Mouse (Mus musculus): Measurements from ENCODE around the gene Ttbk1. TPM values are rescaled to one million over a fixed set of nuclear protein-coding genes. Genes with fewer than 3 reads are reported as not detected.
A peak's percentile ranks its signal among the peaks of the same experiment; 100 is the strongest.

Gene Ttbk1
- total RNA-seq, 2 experiments from 2014 or later: 133 to 141 TPM

DNA sequence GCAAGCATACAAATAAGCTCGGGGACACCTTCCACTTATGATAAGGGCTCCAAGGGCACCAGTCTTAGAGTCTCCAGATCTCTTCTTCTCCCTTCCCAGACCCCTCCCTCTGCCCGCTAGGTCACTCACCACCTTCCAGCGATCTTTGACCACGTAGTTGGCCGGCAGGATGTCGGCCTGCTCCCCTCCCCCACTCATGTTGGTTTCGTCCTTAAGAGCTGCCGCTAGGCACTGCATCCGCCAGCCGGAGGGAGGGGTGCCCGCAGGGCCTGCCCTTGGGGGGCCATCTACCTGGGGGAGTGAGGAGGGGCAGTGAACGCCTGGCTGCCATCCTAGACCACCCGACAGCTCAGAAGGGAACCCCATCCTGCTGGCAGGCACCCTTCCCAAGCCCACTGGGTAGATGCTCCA lies 3.4 kb downstream of the Ttbk1 start:
- DNase-seq (ENCODE audit: low spot score in 2 of 2): peak; percentile 32 to 38
- intact Hi-C loops (cut with DNase I): no loop called here

- peak; percentile 62 to 80 for DNase-seq (ENCODE audit: low spot score in 2 of 2)
- intact Hi-C loops (cut with DNase I): no loop called here
Observed at GRCm38 (mm10) chr17:46483561-46484001, 3.9 kb downstream of the Ttbk1 start.

DNA sequence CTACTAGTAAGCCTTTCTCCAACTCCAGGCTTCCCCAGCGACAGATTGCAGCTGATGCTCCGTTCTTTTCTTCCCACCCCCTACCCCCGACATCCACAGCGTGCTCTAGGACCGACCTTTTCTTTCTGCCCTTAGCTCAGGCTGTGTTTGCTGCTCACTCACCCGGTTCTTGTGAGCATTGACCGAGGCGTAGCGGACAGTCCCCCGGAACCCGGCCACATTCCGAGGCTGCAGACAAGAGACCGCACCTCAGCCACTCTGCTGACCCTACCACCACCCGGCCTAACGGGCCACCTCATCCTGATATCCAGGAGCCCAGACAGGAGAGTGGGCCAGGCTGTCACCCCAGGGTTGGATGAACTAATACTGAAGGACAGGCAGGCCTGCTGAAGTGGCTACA lies 10.2 kb downstream of the Ttbk1 start:
- intact Hi-C loops (cut with DNase I): no loop called here
- no peak for DNase-seq (ENCODE audit: low spot score in 2 of 2)

DNA sequence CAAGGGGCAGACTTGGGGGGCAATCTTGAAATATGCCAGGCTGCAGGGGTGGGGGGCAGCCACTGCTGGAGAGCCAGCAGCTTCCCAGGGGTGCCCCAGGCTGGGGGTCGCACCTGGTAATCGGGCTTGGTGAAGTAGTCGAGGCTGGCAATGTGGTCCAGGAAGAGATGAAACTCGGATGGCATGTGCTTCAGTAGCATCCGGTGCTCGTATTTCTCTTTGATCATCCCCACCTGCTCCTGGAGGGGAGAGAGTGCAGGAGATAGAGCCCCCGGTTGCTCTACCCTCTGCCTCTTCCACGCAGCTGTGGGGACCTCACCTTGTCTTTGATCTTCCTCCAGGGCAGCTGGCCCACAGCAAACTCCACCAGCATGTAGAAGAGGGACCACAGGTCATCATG lies 10.9 kb downstream of the Ttbk1 start:
- intact Hi-C loops (cut with DNase I): no loop called here
- no peak for DNase-seq (ENCODE audit: low spot score in 2 of 2)

DNA sequence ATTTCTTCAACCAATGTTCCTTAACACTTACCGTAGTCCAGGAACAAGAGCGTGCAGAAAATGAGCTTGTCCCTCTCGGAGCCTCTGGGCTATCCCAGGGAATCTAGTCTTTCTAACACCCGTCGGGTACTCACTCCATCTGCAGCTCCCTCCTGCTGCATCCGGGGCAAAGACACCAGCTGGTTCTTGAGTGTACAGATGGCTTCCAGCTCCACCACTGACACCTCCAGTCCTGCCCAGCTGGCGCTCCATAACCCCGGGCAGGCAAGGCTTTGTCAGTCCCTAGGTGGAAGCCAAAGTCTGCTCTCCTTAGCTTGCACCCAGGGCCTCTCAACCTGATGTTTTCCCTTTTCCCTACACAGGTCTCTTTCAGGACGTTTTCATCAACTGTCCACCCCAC lies 19.6 kb downstream of the Ttbk1 start:
- peak in 1 of 2 experiments; percentile 28 for DNase-seq (ENCODE audit: low spot score in 2 of 2)
- intact Hi-C loops (cut with DNase I): no loop called here

GRCm38 (mm10) chr17:46462226-46462625 lies 25.2 kb downstream of the Ttbk1 start:
- no peak for DNase-seq (ENCODE audit: low spot score in 2 of 2)
- intact Hi-C loops (cut with DNase I): no loop called here

DNA sequence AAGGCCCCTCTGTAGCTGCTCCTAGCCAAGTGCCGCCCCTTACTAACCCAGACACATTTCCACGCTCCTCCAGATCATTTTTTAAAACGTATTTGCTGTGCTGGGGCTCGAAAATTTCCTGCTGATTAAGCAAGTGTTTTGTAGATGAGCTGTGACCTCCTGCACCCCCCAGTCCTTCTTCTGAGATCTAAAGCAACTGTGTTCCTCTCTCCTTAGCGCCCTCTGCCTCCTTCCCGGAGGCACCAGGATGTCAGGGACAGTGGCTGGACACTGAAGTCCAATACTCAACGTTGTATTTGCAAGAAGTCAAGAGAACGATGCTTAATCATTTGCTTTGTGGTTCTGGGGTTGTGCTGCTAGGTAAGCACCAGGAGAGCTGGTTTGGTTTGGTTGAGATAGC lies 26.1 kb downstream of the Ttbk1 start:
- intact Hi-C loops (cut with DNase I): no loop called here
- DNase-seq (ENCODE audit: low spot score in 2 of 2): no peak

GRCm38 (mm10) chr17:46460673-46461072 lies 26.8 kb downstream of the Ttbk1 start:
- DNase-seq (ENCODE audit: low spot score in 2 of 2): no peak
- intact Hi-C loops (cut with DNase I): no loop called here

DNA sequence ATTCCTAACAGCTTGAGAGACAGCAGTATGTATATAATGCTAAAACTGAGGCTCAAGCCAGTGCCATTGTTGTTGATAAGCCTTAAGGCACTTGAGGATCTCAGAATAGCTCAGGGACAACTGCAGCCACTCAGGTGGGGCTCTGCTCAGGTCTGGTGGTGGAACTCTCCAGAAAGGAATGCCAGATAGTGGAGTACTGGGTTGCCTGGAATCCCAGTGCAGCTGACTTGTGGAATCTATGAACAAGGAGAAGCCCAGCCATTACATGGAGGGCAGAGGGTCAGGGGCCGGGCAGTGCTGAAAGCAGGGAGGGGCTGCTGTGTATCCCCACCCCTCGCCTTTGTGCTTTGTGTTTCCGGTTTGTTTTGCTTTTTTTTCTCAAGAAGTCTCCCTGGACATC lies 29.0 kb downstream of the Ttbk1 start:
- intact Hi-C loops (cut with DNase I): no loop called here
- no peak for DNase-seq (ENCODE audit: low spot score in 2 of 2)

- intact Hi-C loops (cut with DNase I): no loop called here
- DNase-seq (ENCODE audit: low spot score in 2 of 2): no peak
Observed at GRCm38 (mm10) chr17:46457791-46458190, 29.7 kb downstream of the Ttbk1 start.

DNA sequence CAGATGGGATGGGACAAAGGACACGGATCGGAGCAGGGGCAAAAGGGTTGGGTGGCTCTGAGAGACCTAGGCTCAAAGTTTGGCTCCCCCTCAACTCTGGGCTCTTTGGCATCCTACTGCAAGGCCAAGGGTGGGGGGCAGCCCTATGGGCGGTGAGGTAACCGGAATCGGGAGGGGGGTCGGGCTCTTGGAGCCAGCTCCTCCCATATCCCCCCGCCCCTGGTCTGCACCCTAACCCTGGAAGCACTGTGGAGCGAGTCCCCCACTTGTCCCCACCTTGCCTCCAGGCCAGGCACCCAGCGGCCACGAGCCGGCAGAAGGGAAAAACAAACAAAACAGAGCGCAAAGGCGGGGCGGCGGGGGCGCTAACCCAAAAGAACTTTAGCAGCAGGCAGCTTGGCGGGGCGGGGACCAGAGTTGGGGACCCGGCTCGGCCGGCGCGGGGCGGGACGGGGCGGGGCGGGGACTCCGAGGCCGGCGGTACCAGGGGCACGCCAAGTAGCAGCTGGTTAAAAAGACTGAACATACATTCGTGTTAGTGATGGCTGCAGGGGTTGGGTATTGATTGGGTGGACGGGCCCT lies 32.3 kb downstream of the Ttbk1 start:
- DNase-seq (ENCODE audit: low spot score in 2 of 2): no peak
- intact Hi-C loops (cut with DNase I): no loop called here

GRCm38 (mm10) chr17:46454539-46454938 lies 32.9 kb downstream of the Ttbk1 start:
- no peak for DNase-seq (ENCODE audit: low spot score in 2 of 2)
- intact Hi-C loops (cut with DNase I): no loop called here

DNA sequence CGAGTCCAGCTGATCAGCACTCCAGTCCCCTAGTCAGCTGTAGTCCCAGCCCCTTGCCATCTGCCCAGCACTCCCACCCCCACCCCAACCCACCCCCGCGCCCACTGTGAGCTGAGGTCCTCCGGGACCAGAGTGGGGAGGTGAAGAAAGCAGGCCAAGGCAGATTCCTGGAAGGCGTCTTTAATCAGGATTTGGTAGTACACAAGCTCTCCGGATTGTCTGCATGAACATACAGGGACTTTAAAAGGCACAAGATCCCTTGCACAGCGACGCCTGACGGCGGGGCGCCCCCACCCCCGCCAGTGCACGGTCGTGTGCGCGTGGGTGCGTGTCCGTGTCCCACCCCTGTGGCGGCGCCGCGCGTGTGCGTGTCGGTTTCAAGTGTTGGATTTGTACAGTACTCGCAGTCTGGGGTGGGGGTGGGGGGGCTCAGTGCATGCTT lies 33.5 kb downstream of the Ttbk1 start:
- peak in 1 of 2 experiments; percentile 28 for DNase-seq (ENCODE audit: low spot score in 2 of 2)
- intact Hi-C loops (cut with DNase I): no loop called here

DNA sequence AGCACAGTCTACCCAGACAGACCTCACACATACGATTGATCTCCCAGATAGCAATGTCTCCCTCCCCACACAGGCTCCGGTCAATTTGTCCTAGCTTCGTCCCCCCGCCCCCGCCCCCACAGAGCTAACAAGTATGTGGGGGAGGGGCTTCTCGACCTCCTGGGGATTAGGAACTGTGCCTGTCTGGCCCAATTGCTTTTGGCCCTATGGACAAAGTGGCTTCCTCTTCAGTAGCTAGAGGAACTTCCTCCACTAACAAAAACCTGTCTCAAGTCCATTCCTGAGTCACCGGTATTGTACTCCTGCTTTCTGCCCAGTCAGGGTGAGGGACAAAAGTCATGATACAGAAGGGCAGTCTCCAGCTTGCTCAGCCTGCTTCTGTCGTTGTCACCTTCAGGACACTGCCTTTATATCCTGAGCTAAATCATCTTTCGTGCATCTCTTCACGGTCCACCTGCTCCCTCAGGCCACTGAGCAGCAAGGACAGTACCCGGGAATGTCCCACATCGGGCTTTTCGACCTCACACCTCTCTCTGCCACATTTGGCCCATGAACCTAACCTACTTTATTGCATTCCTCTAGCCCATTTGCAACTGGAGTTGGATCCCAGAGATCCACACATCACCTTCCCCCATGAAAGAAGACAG lies 34.0 kb downstream of the Ttbk1 start:
- DNase-seq (ENCODE audit: low spot score in 2 of 2): no peak
- intact Hi-C loops (cut with DNase I): no loop called here

- DNase-seq (ENCODE audit: low spot score in 2 of 2): no peak
- intact Hi-C loops (cut with DNase I): no loop called here
Observed at GRCm38 (mm10) chr17:46452683-46453082, 34.8 kb downstream of the Ttbk1 start.

DNA sequence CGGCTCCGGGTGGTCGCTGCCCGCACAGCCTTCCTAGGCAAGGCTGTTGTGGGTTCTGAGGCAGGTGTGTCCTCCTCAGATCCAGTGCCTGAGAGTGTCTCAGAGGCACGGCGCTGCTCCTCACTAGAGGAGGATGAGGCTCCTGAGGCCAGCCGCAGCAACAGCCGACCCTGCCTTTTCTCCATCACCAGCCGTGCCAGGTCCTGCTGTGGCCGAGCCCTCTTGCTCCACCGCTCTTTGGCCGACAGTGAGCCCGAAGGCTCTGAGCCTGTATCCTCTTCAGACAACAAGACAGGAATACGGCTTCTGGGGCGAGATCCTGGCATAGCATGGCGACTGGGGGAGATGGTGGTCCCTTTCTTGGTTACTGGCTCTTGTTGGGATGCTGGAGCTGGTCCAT lies 41.2 kb downstream of the Ttbk1 start:
- intact Hi-C loops (cut with DNase I): no loop called here
- DNase-seq (ENCODE audit: low spot score in 2 of 2): no peak

GRCm38 (mm10) chr17:46444839-46445579 lies 42.5 kb downstream of the Ttbk1 start:
- no peak for DNase-seq (ENCODE audit: low spot score in 2 of 2)
- intact Hi-C loops (cut with DNase I): no loop called here

GRCm38 (mm10) chr17:46439176-46439575 lies 48.3 kb downstream of the Ttbk1 start:
- intact Hi-C loops (cut with DNase I): no loop called here
- DNase-seq (ENCODE audit: low spot score in 2 of 2): no peak

GRCm38 (mm10) chr17:46438298-46438873 lies 49.1 kb downstream of the Ttbk1 start, which contains the start of gene Slc22a7:
Slc22a7 (minus strand) TSS chr17:46438457.
- DNase-seq (ENCODE audit: low spot score in 2 of 2): no peak
- intact Hi-C loops (cut with DNase I): no loop called here

- DNase-seq (ENCODE audit: low spot score in 2 of 2): peak in 1 of 2 experiments; percentile 45
- intact Hi-C loops (cut with DNase I): no loop called here
Observed at GRCm38 (mm10) chr17:46436672-46437366, 50.7 kb downstream of the Ttbk1 start.

Data from left cerebral cortex, postnatal 25 days (tissue).